Mouse (Mus musculus) ovary, adult 18-20 months (tissue): ENCODE results near the gene Dsn1.

ENCODE experiments used
- DNase-seq: peaks from one replicate; pipeline ENCODE4 v3.0.0; 2022; ENCODE audit warnings: low spot score, mixed read lengths

Dsn1 gene

GRCm38 (mm10) chr2:156967388-156967787 is 39.6 kb downstream of the Dsn1 start:
- DNase-seq, result no peak

DNA sequence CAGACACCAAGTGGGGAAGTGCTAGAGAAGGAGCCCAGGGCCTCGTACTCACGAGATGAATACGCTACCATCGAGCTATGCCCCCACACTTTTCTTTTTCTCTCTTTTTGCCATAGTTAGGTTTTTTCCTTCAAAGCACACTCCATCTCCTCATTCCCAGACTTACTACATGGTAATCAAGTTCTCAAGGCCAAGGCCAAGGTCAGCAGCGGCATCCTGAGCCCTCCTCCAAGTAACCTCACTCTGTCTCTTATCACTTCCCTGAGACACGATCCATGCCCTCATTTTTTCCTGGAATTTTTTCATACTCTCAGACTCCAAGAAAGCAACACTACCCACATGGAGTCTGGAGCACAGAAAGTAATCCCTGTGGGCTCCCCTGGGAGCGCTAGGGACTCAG is 43.1 kb downstream of the Dsn1 start:
- peak; percentile 74 for DNase-seq

GRCm38 (mm10) chr2:156958496-156959252 is 48.3 kb downstream of the Dsn1 start:
- no peak for DNase-seq

DNA sequence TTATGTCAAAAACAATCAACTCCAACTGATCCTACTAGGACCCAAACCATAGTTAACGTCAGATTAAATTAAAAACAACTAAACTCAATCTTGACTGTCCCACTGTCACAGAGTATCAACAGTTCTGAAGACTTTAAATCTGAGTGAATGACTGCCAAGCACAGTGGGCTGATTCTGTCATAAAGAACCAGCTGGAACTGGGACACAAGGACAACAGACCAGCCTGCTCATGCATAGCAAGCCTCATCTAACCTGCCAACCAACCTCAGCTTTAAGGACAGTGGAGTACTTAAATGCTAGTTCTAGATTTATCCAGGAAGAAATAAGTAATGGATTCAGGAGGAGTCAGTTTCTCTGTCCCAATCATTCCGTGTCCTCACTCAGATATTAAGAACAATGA is 49.9 kb downstream of the Dsn1 start:
- DNase-seq, result no peak

DNA sequence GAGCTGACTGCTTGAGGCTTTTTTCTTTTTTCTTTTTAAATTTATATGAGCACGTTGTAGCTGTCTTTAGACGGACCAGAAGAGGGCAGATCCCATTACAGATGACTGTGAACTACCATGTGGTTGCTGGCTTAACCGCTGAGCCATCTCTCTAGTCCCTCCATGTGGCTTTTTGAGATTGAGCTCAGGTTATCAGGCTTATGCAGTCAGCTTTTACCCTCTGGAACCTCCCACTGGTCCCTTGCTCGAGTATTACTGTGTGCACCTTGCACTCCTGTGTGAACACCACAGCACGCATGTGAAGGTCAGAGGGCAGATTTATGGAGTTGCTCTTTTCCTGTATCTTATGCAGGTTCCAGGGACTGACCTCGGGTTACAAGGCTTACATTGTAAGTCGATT is 50.6 kb downstream of the Dsn1 start:
- no peak for DNase-seq

DNA sequence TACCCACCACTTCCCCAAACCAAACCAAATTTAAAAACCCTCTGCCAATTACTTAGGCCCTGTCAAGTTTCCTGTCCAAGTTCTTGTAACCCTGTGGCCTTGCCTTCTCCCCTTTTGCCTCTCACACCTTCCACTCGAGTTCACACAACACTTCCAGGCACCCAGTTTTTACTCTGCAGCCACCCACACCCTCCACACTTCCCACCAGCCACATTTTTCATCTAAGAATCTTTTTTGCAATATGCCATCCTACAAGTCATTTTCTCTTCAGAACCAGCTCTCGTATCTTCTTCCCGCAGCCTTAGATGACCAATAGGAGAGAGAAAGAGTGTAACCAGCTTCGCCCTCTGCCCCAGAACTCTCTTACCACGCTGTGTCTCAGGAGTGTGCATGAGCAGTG is 52.5 kb downstream of the Dsn1 start:
- no peak for DNase-seq

DNA sequence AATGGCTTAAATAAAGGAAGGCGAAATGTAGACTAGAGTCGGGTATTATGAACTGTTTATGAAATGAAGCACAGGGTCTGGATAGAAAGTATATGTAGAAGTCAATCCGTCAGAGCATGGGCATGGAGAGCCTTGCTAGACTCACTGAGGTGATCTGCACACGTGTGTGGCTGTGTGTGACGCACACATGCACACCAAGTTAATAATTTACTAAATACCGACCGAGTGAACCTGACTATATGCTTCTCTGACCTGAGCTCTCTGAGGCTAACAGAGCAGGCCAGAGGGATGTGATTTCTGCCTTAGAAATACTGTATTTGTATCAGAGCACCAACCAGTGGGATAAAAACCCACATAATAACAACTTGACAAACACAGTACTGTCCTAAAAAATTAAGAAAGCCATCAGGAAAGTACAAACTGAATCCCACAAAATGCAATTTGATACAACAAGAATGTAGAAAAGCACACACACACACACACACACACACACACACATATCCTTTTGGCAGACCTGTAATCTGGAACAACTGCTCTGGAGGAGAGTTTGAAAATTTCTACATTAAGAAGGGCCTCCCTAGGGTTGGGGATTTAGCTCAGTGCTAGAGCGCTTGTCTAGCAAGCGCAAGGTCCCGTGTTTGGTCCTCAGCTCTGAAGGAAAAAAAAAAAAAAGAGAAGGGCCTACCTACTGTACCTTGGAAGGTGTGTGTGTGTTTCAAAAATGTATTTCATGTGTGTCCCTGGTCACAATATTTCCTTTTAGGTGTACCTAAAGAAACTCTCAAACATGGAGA is 55.5 kb downstream of the Dsn1 start:
- DNase-seq, result no peak

DNA sequence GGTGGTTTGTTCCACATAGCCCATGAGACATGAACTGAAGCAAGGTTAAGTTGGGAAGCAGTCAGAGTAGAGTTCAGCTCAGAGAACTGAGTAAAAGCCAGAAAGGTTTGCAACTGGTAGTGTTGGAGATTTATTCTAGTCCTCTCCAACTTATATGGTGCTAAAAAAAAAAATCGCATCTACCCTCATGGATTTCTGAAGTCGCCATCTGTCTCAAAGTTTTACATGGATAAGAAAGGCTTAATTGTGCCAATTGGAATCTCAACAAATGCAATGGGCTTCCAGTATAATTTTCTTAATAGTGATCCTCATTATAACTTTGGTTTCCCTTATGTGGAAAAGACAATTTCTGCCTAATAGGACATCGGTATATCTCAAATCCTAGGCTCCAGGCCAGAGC is 56.1 kb downstream of the Dsn1 start:
- no peak for DNase-seq
